Mouse (Mus musculus) ovary, adult 10 weeks (tissue): ENCODE measurements around the gene Olfr777. TPM values are rescaled to one million over a fixed set of nuclear protein-coding genes. Genes with fewer than 3 reads are reported as not detected.

ENCODE experiments used
- polyA plus RNA-seq: library from polyadenylated mRNA; stranded (reverse); fragments of 350-450 nt; fragmentation: Illumina TruSeq; extraction: RNeasy Lipid Tissue Mini Kit (QIAGEN cat#74804); gene quantifications from one replicate; pipeline ENCODE4 v1.2.3, GENCODE M21; 2014

Olfr777 gene
- polyA plus RNA-seq, result not detected

DNA sequence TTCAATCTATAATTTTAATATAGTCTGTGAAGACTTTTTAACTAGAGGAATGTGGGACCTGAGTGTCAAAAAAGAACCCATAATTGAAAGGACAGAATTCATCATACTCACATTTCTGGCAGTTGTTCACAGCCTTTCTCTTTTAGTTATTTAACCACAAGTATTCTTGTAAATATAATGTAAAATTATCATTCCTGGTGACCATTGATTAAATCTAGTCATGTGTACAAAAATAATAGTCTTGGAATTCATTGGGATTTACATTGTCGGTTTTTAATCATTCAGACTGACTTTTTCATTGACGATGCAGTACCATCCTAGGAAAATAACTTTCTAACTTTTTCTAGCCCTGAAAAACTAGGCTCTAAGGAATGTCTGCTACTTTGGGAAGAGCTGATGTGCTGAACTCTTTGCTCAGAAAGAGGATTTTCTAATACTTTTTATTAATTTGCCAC is at the start of gene Olfr777:
Gene Olfr777 (minus strand): TSS at position 405 of the 455 bp plus-strand sequence.

DNA sequence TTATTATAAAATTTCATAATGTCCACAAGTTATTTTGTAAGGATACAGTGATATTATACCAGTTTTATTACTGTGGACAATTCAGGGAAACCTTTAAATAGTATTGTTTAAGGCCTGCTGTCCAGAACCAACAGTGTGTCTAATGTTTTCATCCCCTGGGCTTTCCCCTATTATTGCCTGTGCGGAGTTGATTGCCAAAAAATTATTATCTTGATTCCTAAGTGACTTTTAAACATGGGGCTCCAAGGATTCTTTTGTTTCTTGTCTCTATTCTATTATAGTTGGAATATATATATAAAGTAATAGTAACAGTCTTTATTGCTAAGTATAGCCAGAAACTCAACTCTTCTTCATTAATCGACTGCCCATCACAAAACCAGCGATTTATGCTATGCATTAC is 46.5 kb upstream of the Olfr777 start, which contains the start of gene Olfr780:
Gene Olfr780 (plus strand): TSS at position 301 of the 400 bp plus-strand sequence.

DNA sequence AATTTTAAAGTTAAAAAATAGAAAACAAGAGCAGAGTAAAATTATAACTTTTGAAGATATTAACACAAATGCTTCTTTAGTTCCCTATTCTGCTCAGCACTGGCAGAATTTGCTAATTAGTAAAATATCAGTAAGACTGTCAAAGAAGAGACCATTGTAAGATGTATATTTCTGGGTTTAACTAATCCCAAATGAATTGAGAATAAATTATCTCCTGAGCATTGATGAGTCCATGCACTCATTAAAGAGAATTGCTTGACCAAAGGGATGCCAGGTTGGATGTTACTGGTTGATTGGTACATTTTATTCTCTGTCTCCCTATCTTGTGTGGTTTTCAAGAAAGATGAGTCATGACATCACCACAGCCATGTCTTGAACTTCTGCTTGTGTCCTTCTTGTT is 12.5 kb downstream of the Olfr777 start, which contains the start of gene Olfr776:
Gene Olfr776 (plus strand): TSS at position 301 of the 400 bp plus-strand sequence.

DNA sequence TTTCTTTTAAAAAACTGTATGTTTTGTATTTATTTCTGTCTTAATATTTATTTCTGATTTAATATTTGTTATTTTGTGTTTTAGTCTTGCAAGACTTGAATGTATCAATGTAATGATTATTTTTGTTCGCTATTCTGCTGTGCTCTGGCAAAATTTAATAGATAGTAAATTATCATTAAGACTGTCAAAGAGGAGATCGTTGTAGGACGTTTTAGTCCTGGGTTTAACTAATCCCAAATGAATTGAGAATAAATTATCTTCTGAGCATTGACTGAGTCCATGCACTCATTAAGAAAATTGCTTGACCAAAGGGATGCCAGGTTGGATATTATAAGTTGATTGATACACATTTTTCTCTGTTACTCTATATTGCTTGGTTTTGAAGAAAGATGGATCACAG is 23.2 kb downstream of the Olfr777 start, which contains the start of gene Olfr775:
Gene Olfr775 (plus strand): TSS at position 301 of the 400 bp plus-strand sequence.

DNA sequence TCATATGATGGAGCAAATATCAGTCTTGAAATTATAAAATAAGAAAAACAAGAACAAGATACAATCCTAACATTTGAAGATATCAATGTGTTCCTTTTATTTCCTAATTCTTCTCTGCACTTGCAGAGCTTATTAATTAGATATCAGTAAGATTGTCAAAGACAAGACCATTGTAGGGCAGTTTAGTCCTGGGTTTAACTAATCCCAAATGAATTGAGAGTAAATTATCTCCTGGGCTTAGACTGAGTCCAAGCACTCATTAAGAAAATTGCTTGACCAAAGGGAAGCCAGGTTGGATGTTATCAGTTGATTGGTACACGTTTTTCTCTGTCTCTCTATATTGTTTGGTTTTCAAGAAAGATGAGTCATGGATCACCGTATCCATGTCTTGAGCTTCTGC is 35.4 kb downstream of the Olfr777 start, which contains the start of gene Olfr774:
Gene Olfr774 (plus strand): TSS at position 301 of the 400 bp plus-strand sequence.

Other genes starting within 250 kb of the Olfr777 start
- gene Olfr764-ps1, start 231.6 kb downstream of the Olfr777 start, polyA plus RNA-seq, result not detected
- not detected for gene Olfr765, start 221.5 kb downstream of the Olfr777 start, polyA plus RNA-seq
- gene Olfr766-ps1, start 202.5 kb downstream of the Olfr777 start, polyA plus RNA-seq, result not detected
- gene Olfr767, start 188.6 kb downstream of the Olfr777 start, polyA plus RNA-seq, result not detected
- not detected for gene Olfr768, start 172.1 kb downstream of the Olfr777 start, polyA plus RNA-seq
- gene Olfr769, start 153.6 kb downstream of the Olfr777 start, polyA plus RNA-seq, result not detected
- gene Olfr770, start 132.5 kb downstream of the Olfr777 start, polyA plus RNA-seq, result not detected
- gene Olfr771, start 106.7 kb downstream of the Olfr777 start, polyA plus RNA-seq, result not detected
- not detected for gene Olfr772, start 93.6 kb downstream of the Olfr777 start, polyA plus RNA-seq
- not detected for gene Olfr773, start 84.1 kb downstream of the Olfr777 start, polyA plus RNA-seq
- gene Olfr774, start 35.3 kb downstream of the Olfr777 start, polyA plus RNA-seq, result not detected
- not detected for gene Olfr775, start 23.1 kb downstream of the Olfr777 start, polyA plus RNA-seq
- gene Olfr776, start 12.4 kb downstream of the Olfr777 start, polyA plus RNA-seq, result not detected
- gene Olfr780, start 46.6 kb upstream of the Olfr777 start, polyA plus RNA-seq, result not detected
- gene Olfr781, start 57.4 kb upstream of the Olfr777 start, polyA plus RNA-seq, result not detected
- not detected for gene Olfr782, start 77.4 kb upstream of the Olfr777 start, polyA plus RNA-seq
- gene Olfr784, start 112.6 kb upstream of the Olfr777 start, polyA plus RNA-seq, result not detected
- not detected for gene Olfr785, start 133.9 kb upstream of the Olfr777 start, polyA plus RNA-seq
- not detected for gene Olfr786, start 155.8 kb upstream of the Olfr777 start, polyA plus RNA-seq
- not detected for gene Olfr787, start 190.4 kb upstream of the Olfr777 start, polyA plus RNA-seq
- gene Olfr788, start 199.5 kb upstream of the Olfr777 start, polyA plus RNA-seq, result not detected
- not detected for gene Olfr789, start 213.3 kb upstream of the Olfr777 start, polyA plus RNA-seq
- gene Olfr790, start 227.0 kb upstream of the Olfr777 start, polyA plus RNA-seq, result not detected